Mouse (Mus musculus) granulocyte monocyte progenitor cell, adult 5-6 weeks (primary cell): Measurements from ENCODE around the gene Pgbd1. TPM values are rescaled to one million over a fixed set of nuclear protein-coding genes. Genes with fewer than 3 reads are reported as not detected.
A peak's percentile ranks its signal among the peaks of the same experiment; 100 is the strongest.
"Not testable (repeated sequence)": the region's sequence is repeated elsewhere in the genome, so short reads cannot be mapped to it uniquely, and the experiment has no call there.

Source experiments
- ATAC-seq: replicated peaks from 2 replicates; pipeline ENCODE4 v1.8.0; 2016; ENCODE audit warnings: mild to moderate bottlenecking, moderate TSS enrichment, inconsistent platforms; ENCODE audit not compliant: poor library complexity, severe bottlenecking
- total RNA-seq, 2 experiments: library from RNA; stranded (forward) in 1 of 2; stranded (reverse) in 1 of 2; fragments of 200-712, 200-1000 nt in 1 of 2; fragments of >200 nt in 1 of 2; fragmentation: Nextera tagmentation in 1 of 2; gene quantifications; 2 replicates each; pipeline ENCODE4 v1.2.3; 2014 to 2017

Pgbd1 gene
- total RNA-seq (2014; fragmentation: Nextera tagmentation) (0.71 and 3.2 TPM in 2 replicates), total RNA-seq (2017) (0.93 and 2.0 TPM in 2 replicates)

DNA sequence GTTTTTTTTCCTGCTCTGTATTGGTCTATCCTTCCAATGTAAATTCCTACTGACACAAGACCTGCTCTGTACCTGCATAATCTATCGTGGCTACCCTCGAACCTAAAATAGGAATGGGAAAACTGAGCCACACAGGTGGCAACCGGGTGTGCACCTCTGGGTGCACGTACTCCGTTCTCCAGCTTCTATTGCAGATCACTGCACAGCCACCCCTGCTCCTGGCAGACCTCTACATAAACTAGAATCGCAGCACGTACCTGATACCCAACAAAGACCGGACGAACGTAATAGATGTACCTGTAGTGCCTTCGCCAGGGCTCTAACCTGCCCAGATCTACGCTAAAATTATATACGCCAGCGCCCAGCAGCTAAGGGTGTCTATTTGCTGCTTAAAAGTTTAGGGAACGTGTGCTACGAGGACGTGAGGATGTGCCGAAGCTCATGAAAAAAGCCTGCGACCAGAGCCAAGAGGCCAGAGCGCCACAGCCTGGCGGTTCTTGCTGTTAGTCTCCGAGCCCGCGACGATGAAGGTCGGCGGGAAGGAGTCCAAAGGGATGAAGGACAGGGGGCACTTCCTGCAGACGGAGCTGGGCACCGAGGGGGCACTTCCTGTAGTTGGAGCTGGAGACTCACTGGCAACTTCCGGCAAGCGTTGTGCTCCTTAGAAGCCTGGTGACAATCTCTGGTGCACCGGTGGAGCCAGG lies at the start of gene Pgbd1:
Gene Pgbd1, minus strand, starts transcription at position 556 of the 704 bp plus-strand sequence.
- peak; percentile 95 for ATAC-seq

DNA sequence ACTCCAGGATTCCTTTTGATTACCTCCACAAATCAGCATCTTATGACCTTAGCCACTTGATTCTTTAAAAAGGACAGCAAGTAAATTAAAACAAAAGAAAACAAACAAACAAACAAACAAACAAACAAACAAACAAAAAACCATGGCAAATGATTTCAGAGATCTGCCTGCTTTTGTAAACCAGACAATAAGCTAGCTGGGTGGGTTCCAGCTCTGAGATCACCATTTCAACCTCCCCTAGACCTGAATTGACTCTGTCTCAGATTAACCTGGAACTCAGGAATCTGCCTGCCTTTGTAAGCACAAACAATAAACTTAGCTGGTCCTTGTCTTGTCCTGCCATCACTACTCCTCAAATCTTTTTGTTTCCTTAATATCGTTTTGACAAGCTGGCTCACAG lies 46.0 kb upstream of the Pgbd1 start:
- no peak for ATAC-seq

DNA sequence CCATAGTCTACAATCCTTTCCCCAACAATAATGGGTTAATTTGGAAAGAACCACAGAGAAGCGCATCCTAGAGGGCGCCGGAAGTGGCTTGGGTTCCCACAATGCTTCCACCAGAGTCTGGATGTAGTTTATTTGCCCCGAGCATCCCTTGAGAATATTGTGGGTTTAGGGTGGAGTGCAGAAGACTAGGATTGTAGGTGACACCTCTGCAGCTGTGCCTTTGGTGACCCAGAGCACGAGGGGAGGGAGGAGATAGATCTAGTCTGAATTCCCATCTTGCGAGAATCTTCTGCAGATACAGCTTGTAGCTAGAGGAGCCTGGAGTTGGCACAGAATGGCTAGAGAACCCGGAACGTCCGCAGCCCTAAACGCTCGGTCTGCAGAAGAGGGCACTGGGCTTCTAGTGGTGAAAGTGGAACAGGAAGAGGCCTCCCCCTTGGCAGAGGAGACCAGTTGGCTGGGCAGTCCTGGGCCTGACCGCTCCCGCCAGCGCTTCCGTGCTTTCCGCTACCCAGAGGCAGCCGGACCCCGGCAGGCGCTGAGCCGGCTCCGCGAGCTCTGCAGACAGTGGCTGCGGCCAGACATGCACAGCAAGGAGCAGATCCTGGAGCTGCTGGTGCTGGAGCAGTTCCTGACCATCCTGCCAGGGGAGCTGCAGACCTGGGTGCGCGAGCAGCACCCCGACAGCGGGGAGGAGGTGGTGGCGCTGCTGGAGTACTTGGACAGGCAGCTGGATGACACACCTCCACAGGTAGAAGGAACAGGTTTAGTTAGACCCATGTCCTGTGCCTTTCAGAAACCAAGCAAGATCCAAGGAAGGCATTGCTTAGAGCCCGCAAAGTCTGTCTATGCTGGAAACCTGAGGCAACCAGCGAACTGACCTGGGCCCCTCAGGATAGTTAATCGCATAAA lies 38.2 kb upstream of the Pgbd1 start, which contains the start of the genes Zkscan4 and Gm10065:
Gene Zkscan4, plus strand, starts transcription at position 149 of the 912 bp plus-strand sequence.
Gene Gm10065, minus strand, starts transcription at position 683 of the 912 bp plus-strand sequence.
- peak; percentile 94 for ATAC-seq

- ATAC-seq, result no peak
These were observed 31.6 kb upstream of the Pgbd1 start for GRCm38 (mm10) chr13:21472427-21472826.

DNA sequence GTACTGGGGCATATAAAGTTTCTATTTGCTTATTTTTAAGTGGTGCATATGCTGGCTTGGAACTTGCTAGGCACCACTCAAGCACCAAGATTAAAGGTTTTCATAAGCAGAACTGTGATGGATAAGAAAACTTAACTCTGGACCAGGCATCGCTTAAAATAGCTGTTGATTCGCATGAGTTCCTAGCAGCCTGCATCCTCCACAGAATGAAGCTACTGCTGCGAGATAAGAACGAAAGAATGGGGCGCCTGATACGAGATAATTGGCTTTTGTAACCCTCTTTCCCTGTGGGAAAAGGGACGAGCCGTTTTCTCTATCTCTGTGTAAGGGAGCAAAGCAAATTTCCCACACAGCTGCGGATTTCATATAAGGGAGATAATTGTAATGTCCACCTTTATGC lies 28.2 kb upstream of the Pgbd1 start:
- ATAC-seq, result no peak

- ATAC-seq, result peak; percentile 99
These were observed 27.5 kb upstream of the Pgbd1 start, which contains the start of gene Nkapl for GRCm38 (mm10) chr13:21468061-21469019. Nkapl (minus strand) TSS chr13:21468509.

DNA sequence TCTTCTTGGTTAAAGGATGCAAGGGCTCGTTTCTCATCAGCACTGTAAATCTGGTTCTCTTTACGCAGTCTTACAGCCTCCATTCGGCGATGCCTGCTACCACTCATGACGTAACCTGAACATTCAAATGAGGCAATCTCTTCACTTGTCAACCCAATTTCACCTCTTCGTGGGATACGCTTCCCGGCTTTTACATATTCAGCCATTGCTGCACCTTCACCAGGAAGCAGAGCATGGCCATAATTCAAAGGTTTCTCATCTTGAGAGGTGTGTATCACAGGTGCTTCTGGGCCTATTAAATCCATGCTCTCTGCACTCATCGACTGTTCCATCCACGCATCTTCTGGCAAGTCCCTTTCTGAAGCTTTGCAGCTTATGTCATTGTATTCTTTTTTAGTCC lies 26.5 kb upstream of the Pgbd1 start:
- ATAC-seq, result no peak

DNA sequence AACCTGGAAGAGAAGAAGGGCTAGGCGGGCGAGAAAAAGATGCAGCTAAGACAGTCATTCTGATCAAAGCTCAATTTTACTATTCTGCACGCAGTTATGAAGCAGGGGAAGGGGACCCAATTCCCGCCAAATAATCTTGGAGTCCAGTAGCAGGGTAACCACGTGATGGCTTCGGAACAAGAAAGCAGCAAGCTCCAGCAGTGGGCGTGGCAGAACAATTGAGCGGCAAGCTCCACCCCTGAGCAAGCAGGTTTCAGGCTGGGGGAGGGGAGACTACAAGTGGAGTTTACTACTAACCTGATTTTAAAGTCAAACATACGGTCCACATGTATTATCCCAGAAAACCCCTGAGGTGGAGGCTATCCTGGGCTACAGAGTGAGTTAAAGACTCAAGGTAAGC lies 21.7 kb upstream of the Pgbd1 start:
- not testable (repeated sequence) for ATAC-seq

GRCm38 (mm10) chr13:21456347-21456746 lies 15.5 kb upstream of the Pgbd1 start:
- no peak for ATAC-seq

DNA sequence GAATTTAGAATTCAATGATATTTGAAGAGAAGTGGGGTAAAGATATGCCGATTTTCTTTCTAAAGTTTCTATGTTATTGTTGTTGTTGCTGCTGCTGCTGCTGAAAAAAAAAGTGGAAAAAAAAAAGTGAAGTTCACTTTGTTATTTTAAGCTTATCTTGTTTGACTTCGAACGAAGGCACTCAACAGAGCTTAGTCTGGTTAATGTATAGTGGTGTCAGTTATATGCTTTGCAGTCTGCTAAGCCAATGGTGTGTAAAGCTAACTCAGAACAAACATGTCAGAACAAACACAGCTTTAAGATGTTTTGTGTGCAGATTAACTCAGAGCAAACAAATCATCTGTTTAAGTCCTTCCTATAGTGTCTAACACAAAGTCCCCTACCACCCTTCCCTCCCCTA lies 13.3 kb upstream of the Pgbd1 start:
- no peak for ATAC-seq

DNA sequence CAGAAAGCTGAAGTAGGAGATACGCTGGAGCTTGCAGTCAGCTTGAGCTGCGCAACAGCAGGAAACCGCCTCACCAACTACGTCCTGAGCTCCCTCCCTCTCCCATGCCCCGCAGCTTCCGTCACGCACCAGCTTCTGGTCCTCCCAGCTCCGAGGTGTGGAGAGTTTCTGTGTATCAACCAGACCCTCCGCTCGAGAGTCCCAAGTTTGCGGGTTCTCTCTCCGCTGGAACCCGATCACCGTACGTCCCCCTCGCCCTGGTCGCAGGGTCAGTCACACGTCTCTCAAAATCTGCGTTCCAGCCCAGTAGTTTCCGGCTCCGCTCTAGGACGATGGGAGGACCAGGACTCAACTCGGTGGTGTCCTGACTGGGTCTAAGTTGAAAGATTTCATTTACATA lies 12.6 kb upstream of the Pgbd1 start, which contains the start of gene Zscan26:
Gene Zscan26, minus strand, starts transcription at position 282 of the 400 bp plus-strand sequence.
- peak; percentile 98 for ATAC-seq

GRCm38 (mm10) chr13:21453042-21453441 lies 12.2 kb upstream of the Pgbd1 start:
- ATAC-seq, result no peak

- no peak for ATAC-seq
These were observed 7.2 kb upstream of the Pgbd1 start for GRCm38 (mm10) chr13:21447856-21448614.

GRCm38 (mm10) chr13:21446796-21447195 lies 5.9 kb upstream of the Pgbd1 start:
- peak; percentile 17; the same call in 1 of the 2 replicates for ATAC-seq

GRCm38 (mm10) chr13:21441207-21441572 lies 332 bp upstream of the Pgbd1 start:
- ATAC-seq, result no peak

DNA sequence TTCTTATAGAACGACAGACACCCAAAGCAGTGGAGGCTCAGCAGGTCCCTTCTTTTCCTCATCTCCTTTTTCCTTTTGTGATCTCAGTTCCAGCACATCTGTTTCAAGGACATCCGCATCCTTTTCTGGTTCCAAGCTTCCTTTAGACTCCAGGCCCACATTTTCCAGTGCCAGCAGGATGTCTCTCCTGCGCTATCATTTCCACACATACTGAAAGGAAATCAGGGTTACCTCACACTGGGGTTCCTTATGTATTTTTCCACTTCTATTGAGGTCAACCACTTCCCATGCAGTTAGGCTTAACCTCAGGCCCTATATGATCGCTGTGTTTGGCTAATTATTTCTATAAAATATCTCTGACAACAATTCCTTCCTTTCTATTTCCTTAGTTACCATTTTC lies 5.4 kb downstream of the Pgbd1 start:
- ATAC-seq, result no peak; the same call in 1 of the 2 replicates

DNA sequence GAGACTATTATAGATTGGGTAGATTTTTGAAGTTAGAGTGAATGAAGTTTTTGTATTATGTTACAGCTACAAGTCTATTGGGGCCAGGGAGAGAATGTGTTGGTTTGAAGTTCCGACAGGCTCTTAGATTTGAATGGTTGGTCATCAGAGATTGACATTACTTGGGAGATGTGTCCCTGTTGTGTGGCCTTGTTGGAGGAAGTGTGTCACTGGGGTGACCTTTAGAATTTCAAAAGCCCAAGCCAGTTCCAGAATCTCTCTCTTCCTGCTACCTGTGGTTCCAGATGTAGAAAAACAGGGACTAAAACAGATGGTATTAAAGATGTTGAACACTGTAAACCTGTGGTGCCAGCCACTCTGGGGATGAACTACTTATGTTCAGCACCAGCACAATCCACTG lies 13.2 kb downstream of the Pgbd1 start:
- ATAC-seq, result no peak

GRCm38 (mm10) chr13:21423301-21423700 lies 17.6 kb downstream of the Pgbd1 start:
- ATAC-seq, result no peak

GRCm38 (mm10) chr13:21418865-21419264 lies 22.0 kb downstream of the Pgbd1 start:
- no peak for ATAC-seq
